Comparison of ENCODE assay signal across 11 mouse cellular contexts in the genomic region with DNA sequence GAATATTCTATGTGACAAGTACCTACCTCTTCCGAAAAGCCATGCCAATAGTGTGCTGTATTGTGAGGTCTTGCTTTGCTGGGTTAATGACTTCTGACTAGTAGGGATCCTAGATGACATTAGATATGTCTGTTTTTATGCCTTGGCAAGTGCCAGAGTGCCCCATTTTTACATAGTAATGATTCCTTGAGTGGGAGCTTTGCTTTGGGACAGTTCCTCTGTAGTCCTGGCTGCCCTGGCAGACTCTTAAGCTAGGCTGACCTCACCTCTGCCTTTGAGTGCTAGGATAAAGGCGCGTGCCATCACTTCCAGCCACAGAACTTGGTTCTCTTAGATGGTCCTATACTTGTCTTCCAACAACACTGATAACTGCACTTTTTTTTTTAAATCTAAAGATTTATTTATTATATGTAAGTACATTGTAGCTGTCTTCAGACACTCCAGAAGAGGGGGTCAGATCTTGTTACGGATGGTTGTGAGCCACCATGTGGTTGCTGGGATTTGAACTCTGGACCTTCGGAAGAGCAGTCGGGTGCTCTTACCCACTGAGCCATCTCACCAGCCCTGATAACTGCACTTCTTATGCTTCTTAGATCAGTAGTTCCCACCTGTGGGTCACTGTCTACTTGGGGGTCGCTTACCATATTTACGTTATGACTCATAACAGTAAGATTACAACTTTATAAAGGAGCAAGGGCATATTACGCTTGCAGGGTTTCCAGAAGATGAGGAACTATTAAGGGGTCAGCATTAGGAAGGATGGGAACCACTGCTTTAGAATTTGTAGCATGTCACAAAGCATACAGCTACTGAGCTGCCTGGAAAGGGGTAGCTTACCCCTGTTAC.
"Had no signal": no experiment of that assay in that cellular context is flagged by ENCODE, and none has a peak within 500 bp of the region (broad histone marks: within the 10 kb centered on the region; RNA-seq: fewer than 3 reads in every experiment).

No protein-coding gene starts in this region.

- H3K9ac ChIP-seq: limb, embryonic 12.5 days; lung, embryonic 15.5 days; midbrain, embryonic 13.5 days had no signal

- H3K9me3 ChIP-seq: limb, embryonic 12.5 days; lung, embryonic 15.5 days; midbrain, embryonic 13.5 days had no signal

- H3K27me3 ChIP-seq: limb, embryonic 12.5 days; lung, embryonic 15.5 days; midbrain, embryonic 13.5 days had no signal

- ATAC-seq: midbrain, embryonic 13.5 days had no signal

- H3K4me3 ChIP-seq: layer of hippocampus, adult 2 months; limb, embryonic 12.5 days; lung, embryonic 15.5 days; midbrain, embryonic 13.5 days had no signal

- H3K27ac ChIP-seq: layer of hippocampus, adult 2 months; limb, embryonic 12.5 days; lung, embryonic 15.5 days; midbrain, embryonic 13.5 days; stomach, postnatal 0 days had no signal

- H3K4me2 ChIP-seq: limb, embryonic 12.5 days; lung, embryonic 15.5 days; midbrain, embryonic 13.5 days had no signal

- DNase-seq: kidney, adult 9 months; kidney, postnatal 10 days; kidney, postnatal 4 days; lung, postnatal 14 days; right cerebral cortex, postnatal 14 days; thymus, postnatal 4 days had no signal
